Mouse (Mus musculus) myocyte (in vitro differentiated cells): ENCODE data around the gene S1pr5.
"Not testable (repeated sequence)": the region's sequence is repeated elsewhere in the genome, so short reads cannot be mapped to it uniquely, and the experiment has no call there.

ENCODE experiments used
- CEBPB ChIP-seq: IDR thresholded peaks from 2 replicates; pipeline ENCODE4 v1.6.1; 2011; ENCODE audit warnings: mild to moderate bottlenecking, moderate library complexity; ENCODE audit not compliant: poor library complexity, insufficient read depth, severe bottlenecking
- E2F4 ChIP-seq: IDR thresholded peaks from one replicate; pipeline ENCODE4 v1.6.1; 2011; ENCODE audit warnings: mild to moderate bottlenecking, control low read depth, moderate library complexity; ENCODE audit not compliant: insufficient read depth
- MAX ChIP-seq: IDR thresholded peaks from one replicate; pipeline ENCODE4 v1.6.1; 2011; ENCODE audit warnings: low read depth, mild to moderate bottlenecking, control low read depth
- MYOD1 ChIP-seq, 3 experiments: IDR thresholded peaks; one replicate each; pipeline ENCODE4 v1.6.1; 2011; ENCODE audit warnings: control low read depth in 2 of 3, low read depth in 2 of 3, mild to moderate bottlenecking in 2 of 3, moderate library complexity in 1 of 3; ENCODE audit not compliant: insufficient read length in 2 of 3, control insufficient read depth in 1 of 3
- MYOG ChIP-seq, 3 experiments: IDR thresholded peaks; one replicate each; pipeline ENCODE4 v1.6.1; 2011; ENCODE audit warnings: control low read depth in 2 of 3, low read depth in 2 of 3, mild to moderate bottlenecking in 2 of 3; ENCODE audit not compliant: insufficient read length in 2 of 3, control insufficient read depth in 1 of 3, insufficient read depth in 1 of 3
- POLR2A ChIP-seq: IDR thresholded peaks from one replicate; pipeline ENCODE4 v1.6.1; 2011; ENCODE audit warnings: low read depth, mild to moderate bottlenecking, control low read depth, moderate library complexity; ENCODE audit not compliant: insufficient read length
- POLR2AphosphoS2 ChIP-seq: IDR thresholded peaks from one replicate; pipeline ENCODE4 v1.6.1; 2011; ENCODE audit warnings: low read depth, control low read depth; ENCODE audit not compliant: insufficient read length
- REST ChIP-seq: IDR thresholded peaks from one replicate; pipeline ENCODE4 v1.6.1; 2011; ENCODE audit warnings: mild to moderate bottlenecking, control low read depth, moderate library complexity; ENCODE audit not compliant: insufficient read depth, insufficient read length
- SRF ChIP-seq: IDR thresholded peaks from one replicate; pipeline ENCODE4 v1.6.1; 2011; ENCODE audit warnings: low read depth; ENCODE audit not compliant: control insufficient read depth, insufficient read length
- TCF12 ChIP-seq: IDR thresholded peaks from one replicate; pipeline ENCODE4 v1.6.1; 2011; ENCODE audit warnings: mild to moderate bottlenecking, control low read depth; ENCODE audit not compliant: poor library complexity, insufficient read depth, severe bottlenecking
- TCF3 ChIP-seq: IDR thresholded peaks from one replicate; pipeline ENCODE4 v1.6.1; 2011; ENCODE audit warnings: low read depth, control low read depth; ENCODE audit not compliant: insufficient read length
- USF1 ChIP-seq: IDR thresholded peaks from one replicate; pipeline ENCODE4 v1.6.1; 2011; ENCODE audit warnings: low read depth, mild to moderate bottlenecking, control low read depth, moderate library complexity

GRCm38 (mm10) chr9:21291868-21292267, 43.6 kb upstream of the S1pr5 start:
- TF ChIP-seq CEBPB; POLR2A; POLR2AphosphoS2; MYOD1 (IDR thresholded peaks at IDR 0.05; ENCODE audit: control insufficient read depth in 1 of 3, insufficient read length in 2 of 3, low read depth in 2 of 3); E2F4; SRF; MYOG (IDR thresholded peaks at IDR 0.05; ENCODE audit: control insufficient read depth in 1 of 3, insufficient read depth in 1 of 3, insufficient read length in 2 of 3, low read depth in 2 of 3); USF1; TCF12; MAX; REST; TCF3: not testable (repeated sequence)
